Mouse (Mus musculus) hindbrain, embryonic 14.5 days (tissue): ENCODE results near the gene Sh3rf3. TPM values are rescaled to one million over a fixed set of nuclear protein-coding genes. Genes with fewer than 3 reads are reported as not detected.

ENCODE experiments used
- ATAC-seq: fragments of 200-750 bp; cut with Nextera tagmentation; 2 replicates; pipeline ENCODE4 v1.8.0; 2017; ENCODE audit warnings: moderate number of reproducible peaks, mild to moderate bottlenecking, moderate TSS enrichment, moderate library complexity; ENCODE audit not compliant: low FRiP score
- DNase-seq: peaks from one replicate; pipeline ENCODE4 v3.0.0-alpha.2; 2015; ENCODE audit warnings: low spot score
- H3K27ac ChIP-seq: fragments of 300-500 bp; sonication (generic); 2 replicates; pipeline ENCODE4 v1.5.1; 2014; ENCODE audit warnings: mild to moderate bottlenecking, moderate library complexity
- H3K27me3 ChIP-seq: fragments of 300-500 bp; sonication (generic); 2 replicates; pipeline ENCODE4 v1.6.1; 2014; ENCODE audit warnings: mild to moderate bottlenecking, low read length, mixed read lengths; ENCODE audit not compliant: control insufficient read depth, insufficient read depth
- H3K36me3 ChIP-seq: fragments of 300-500 bp; sonication (generic); replicated peaks from 2 replicates; pipeline ENCODE4 v1.6.1; 2014; ENCODE audit not compliant: control insufficient read depth, insufficient read depth
- H3K4me1 ChIP-seq: fragments of 300-500 bp; sonication (generic); replicated peaks from 2 replicates; pipeline ENCODE4 v1.6.1; 2014; ENCODE audit warnings: antibody characterized with exemption, low read length, mixed read lengths; ENCODE audit not compliant: control insufficient read depth, insufficient read depth
- H3K4me2 ChIP-seq: fragments of 300-500 bp; sonication (generic); replicated peaks from 2 replicates; pipeline ENCODE4 v1.6.1; 2014; ENCODE audit warnings: mild to moderate bottlenecking, moderate library complexity
- H3K4me3 ChIP-seq: fragments of 300-500 bp; sonication (generic); replicated peaks from 2 replicates; pipeline ENCODE4 v1.5.1; 2014; ENCODE audit warnings: mild to moderate bottlenecking, low read length
- H3K9ac ChIP-seq: fragments of 300-500 bp; sonication (generic); 2 replicates; pipeline ENCODE4 v1.6.1; 2014
- H3K9me3 ChIP-seq: fragments of 300-500 bp; sonication (generic); 2 replicates; pipeline ENCODE4 v1.6.1; 2016; ENCODE audit warnings: low read length; ENCODE audit not compliant: control insufficient read depth
- WGBS: fragments of 180-500 bp; shearing (Covaris S2); extraction: QIAGEN DNeasy Blood & Tissue Kit; methylation state at CpG from one replicate; pipeline ENCODE4 v1.1.7; 2014; 5-methylcytosine and 5-hydroxymethylcytosine counted together
- polyA plus RNA-seq: library from polyadenylated mRNA; unstranded; fragments of >200 nt; fragmentation: Nextera tagmentation; extraction: Ambion mirVana; gene quantifications from 2 replicates; pipeline ENCODE4 v1.2.1, GENCODE M21; 2014

The Sh3rf3 gene
- polyA plus RNA-seq, 1 experiment from 2014 or later, result 5.2 TPM

DNA sequence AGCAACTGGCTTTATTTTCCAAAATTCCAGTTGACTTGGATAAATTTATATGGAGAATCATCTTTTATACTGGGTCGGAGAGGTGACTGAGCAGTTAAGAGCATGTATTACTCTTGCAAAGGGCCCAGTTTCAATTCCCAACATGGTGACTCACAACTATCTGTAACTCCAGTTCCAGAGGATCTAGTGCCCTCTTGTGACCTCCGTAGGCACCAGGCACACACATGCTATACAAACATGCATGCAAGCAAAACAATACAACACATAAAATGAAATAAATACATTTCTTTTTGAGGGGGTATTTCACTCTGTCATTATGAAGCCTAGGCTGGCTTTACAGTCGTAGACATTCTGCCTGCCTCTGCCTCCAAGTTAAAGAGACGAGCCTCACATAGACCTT is 237.3 kb downstream of the Sh3rf3 start:
- no peak for ATAC-seq
- no peak overlapping the region for H3K4me3 ChIP-seq
- no peak overlapping the region for H3K9ac ChIP-seq
- WGBS, result 92% methylated on average over 4 of the region's 4 CpGs
- DNase-seq, result no peak
- 0 out of 2 replicates have a peak, but pooled peaks cover 8% of the 10 kb centered on the region for H3K9me3 ChIP-seq
- no peaks in the 10 kb centered on the region for H3K27me3 ChIP-seq
- no peaks in the 10 kb centered on the region for H3K4me1 ChIP-seq
- H3K4me2 ChIP-seq, result no peak overlapping the region
- no peaks in the 10 kb centered on the region for H3K36me3 ChIP-seq
- H3K27ac ChIP-seq, result no peak overlapping the region

GRCm38 (mm10) chr10:59056294-59056693 is 243.1 kb downstream of the Sh3rf3 start:
- no peaks in the 10 kb centered on the region for H3K36me3 ChIP-seq
- no peaks in the 10 kb centered on the region for H3K27me3 ChIP-seq
- DNase-seq (no peak), ATAC-seq (no peak)
- no peak overlapping the region for H3K9ac ChIP-seq
- H3K4me3 ChIP-seq, result no peak overlapping the region
- no peaks in the 10 kb centered on the region for H3K4me1 ChIP-seq
- H3K4me2 ChIP-seq, result no peak overlapping the region
- WGBS, result 32% methylated on average over 6 of the region's 6 CpGs
- H3K9me3 ChIP-seq, result no peaks in the 10 kb centered on the region
- peak overlapping the region; percentile 50; the same call in 1 of the 2 replicates for H3K27ac ChIP-seq

DNA sequence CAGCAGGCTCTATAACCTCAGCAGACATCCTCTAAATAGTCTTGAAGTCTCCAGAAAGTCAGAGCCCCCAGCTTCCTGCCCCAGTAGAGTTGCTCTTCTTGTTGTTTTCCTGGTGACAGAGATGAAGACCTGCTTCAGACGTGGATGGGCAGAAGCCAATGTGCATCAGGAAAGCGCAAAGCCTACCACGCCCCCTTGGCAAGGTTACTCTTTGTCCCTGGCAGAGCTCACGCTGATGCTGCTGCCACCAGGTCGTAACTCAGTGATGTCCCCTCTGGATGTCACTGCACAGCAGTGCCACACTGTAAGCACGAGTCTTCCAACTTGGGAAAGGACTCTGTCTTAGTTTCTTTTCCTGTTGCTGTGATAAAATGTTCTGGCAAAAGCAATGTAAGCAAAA is 253.6 kb downstream of the Sh3rf3 start:
- H3K4me2 ChIP-seq, result no peak overlapping the region
- DNase-seq, result no peak
- no peak overlapping the region for H3K27ac ChIP-seq
- H3K4me3 ChIP-seq, result no peak overlapping the region
- no peak overlapping the region for H3K9ac ChIP-seq
- H3K36me3 ChIP-seq, result no peaks in the 10 kb centered on the region
- H3K4me1 ChIP-seq, result no peaks in the 10 kb centered on the region
- WGBS, result 76% methylated on average over 6 of the region's 6 CpGs
- H3K27me3 ChIP-seq, result no peaks in the 10 kb centered on the region
- H3K9me3 ChIP-seq, result no peaks in the 10 kb centered on the region
- ATAC-seq, result no peak

- no peaks in the 10 kb centered on the region for H3K4me1 ChIP-seq
- no peak for ATAC-seq
- H3K9me3 ChIP-seq, result no peaks in the 10 kb centered on the region
- H3K27me3 ChIP-seq, result no peaks in the 10 kb centered on the region
- no peak for DNase-seq
- H3K4me3 ChIP-seq, result no peak overlapping the region
- no peak overlapping the region for H3K9ac ChIP-seq
- no peaks in the 10 kb centered on the region for H3K36me3 ChIP-seq
- WGBS, result 82% methylated on average over 4 of the region's 4 CpGs
- no peak overlapping the region for H3K4me2 ChIP-seq
- H3K27ac ChIP-seq, result no peak overlapping the region
Measured at GRCm38 (mm10) chr10:59072827-59073226, 259.7 kb downstream of the Sh3rf3 start.

DNA sequence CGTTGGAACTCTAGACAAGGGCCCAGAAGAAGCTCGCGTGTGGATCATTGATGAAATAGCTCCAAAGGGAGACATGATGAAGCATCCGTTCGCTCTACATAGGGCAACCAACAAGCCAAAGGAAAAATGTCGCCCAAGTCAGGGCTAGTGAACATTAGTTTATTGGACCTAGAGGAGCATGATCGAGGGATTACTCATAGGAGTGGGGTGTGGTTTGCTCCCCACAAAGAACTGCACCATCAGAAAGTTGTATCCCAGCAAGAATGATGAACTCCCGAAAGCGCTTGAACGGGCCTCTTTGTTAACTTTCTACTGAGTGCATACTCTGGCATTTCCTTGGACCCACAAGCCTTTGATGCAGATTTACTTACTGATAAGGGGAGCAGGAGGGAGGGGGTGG is 263.5 kb downstream of the Sh3rf3 start:
- 94% methylated on average over 10 of the region's 10 CpGs for WGBS
- Histone ChIP-seq H3K4me3 (no peak overlapping the region), H3K9me3 (no peaks in the 10 kb centered on the region), H3K4me2 (no peak overlapping the region), H3K9ac (no peak overlapping the region), H3K27me3 (no peaks in the 10 kb centered on the region), H3K27ac (no peak overlapping the region), H3K36me3 (no peaks in the 10 kb centered on the region), H3K4me1 (no peaks in the 10 kb centered on the region)
- no peak for ATAC-seq
- no peak for DNase-seq

DNA sequence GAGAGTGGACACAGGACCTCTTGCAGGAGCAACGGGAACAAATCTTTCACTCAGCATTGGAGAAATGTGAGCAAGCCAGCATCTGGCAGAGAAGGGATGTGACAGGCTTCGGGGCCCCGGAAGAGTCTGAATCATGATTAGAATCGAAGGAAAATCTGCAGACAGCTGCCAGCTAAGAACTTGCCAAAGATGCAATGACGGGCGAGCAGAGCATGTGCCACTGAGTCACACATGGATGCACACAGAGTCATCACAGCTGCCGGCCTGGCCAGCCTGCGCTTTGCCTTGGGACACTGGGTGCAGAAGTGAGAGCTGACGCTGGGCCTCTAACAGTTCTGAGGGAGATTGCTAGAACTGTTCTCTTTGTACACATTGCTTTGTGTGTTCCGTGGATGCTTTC is 264.8 kb downstream of the Sh3rf3 start:
- H3K4me3 ChIP-seq, result no peak overlapping the region
- H3K27ac ChIP-seq, result peak overlapping the region; percentile 45
- no peaks in the 10 kb centered on the region for H3K4me1 ChIP-seq
- no peak overlapping the region for H3K9ac ChIP-seq
- WGBS, result 52% methylated on average over 10 of the region's 10 CpGs
- no peak overlapping the region for H3K4me2 ChIP-seq
- no peaks in the 10 kb centered on the region for H3K27me3 ChIP-seq
- ATAC-seq (no peak), DNase-seq (peak; percentile 60)
- H3K9me3 ChIP-seq, result no peaks in the 10 kb centered on the region
- no peaks in the 10 kb centered on the region for H3K36me3 ChIP-seq

- 93% methylated on average over 5 of the region's 5 CpGs for WGBS
- Histone ChIP-seq H3K4me1 (peaks cover 16% of the 10 kb centered on the region), H3K4me3 (no peak overlapping the region), H3K9ac (no peak overlapping the region), H3K9me3 (no peaks in the 10 kb centered on the region), H3K27ac (no peak overlapping the region), H3K4me2 (no peak overlapping the region), H3K36me3 (no peaks in the 10 kb centered on the region), H3K27me3 (no peaks in the 10 kb centered on the region)
- ATAC-seq, result no peak
- DNase-seq, result no peak
Measured at GRCm38 (mm10) chr10:59085604-59086003, 272.4 kb downstream of the Sh3rf3 start.

DNA sequence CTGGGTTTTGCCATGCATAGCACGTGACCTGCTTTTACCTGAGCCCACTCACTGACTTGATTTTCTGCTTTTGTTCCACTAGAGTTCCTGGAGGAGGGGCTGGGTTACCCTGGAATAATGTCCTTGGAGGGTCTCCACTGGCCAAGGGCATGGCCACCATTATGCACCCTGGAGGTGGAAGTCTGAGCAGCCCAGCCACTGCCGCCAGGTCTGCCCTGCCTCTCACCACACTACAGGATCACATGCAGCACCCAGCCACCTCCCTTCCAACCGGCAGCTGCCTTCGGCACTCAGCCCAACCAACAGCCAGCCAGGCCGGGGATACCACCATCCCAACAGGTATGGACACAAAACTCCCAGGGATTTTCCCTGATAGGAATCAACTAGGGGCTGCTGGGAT is 273.4 kb downstream of the Sh3rf3 start:
- DNase-seq, result no peak
- Histone ChIP-seq H3K4me2 (no peak overlapping the region), H3K9me3 (no peaks in the 10 kb centered on the region), H3K4me3 (no peak overlapping the region), H3K36me3 (no peaks in the 10 kb centered on the region), H3K27ac (no peak overlapping the region), H3K9ac (no peak overlapping the region), H3K27me3 (no peaks in the 10 kb centered on the region), H3K4me1 (peaks cover 26% of the 10 kb centered on the region)
- 95% methylated on average over 5 of the region's 5 CpGs for WGBS
- ATAC-seq, result no peak

GRCm38 (mm10) chr10:59089861-59090621 is 276.9 kb downstream of the Sh3rf3 start:
- DNase-seq (peak; percentile 83), ATAC-seq (peak; percentile 92)
- Histone ChIP-seq H3K27me3 (no peaks in the 10 kb centered on the region), H3K4me3 (no peak overlapping the region), H3K9me3 (no peaks in the 10 kb centered on the region), H3K9ac (no peak overlapping the region), H3K4me2 (peak overlapping the region; percentile 11), H3K36me3 (no peaks in the 10 kb centered on the region), H3K4me1 (peaks cover 52% of the 10 kb centered on the region), H3K27ac (peak overlapping the region; percentile 84)
- 38% methylated on average over 14 of the region's 14 CpGs for WGBS

DNA sequence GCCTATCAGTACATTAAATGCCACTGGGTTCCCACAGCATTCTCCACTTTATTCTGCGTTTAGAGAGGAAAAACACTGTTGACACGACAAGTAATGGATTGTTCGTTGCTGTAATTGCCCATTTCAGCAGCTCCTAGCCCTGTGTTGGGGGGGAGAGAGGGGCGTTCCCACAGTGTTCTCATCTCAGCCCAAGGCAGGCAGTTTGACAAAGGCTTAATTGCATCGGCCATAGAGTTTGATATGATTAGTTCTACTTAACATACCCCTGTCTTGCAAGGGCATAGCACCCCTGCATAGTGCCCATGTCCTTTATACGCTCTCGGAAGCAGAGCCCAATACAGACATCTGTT is 277.4 kb downstream of the Sh3rf3 start:
- ATAC-seq (peak; percentile 76), DNase-seq (no peak)
- no peak overlapping the region for H3K4me3 ChIP-seq
- H3K27me3 ChIP-seq, result no peaks in the 10 kb centered on the region
- WGBS, result 9% methylated on average over 7 of the region's 7 CpGs
- peaks cover 52% of the 10 kb centered on the region for H3K4me1 ChIP-seq
- no peak overlapping the region for H3K9ac ChIP-seq
- no peaks in the 10 kb centered on the region for H3K9me3 ChIP-seq
- no peaks in the 10 kb centered on the region for H3K36me3 ChIP-seq
- peak overlapping the region; percentile 84 for H3K27ac ChIP-seq
- peak overlapping the region; percentile 6 for H3K4me2 ChIP-seq
